Mouse (Mus musculus) spleen, adult 2 months (tissue): ENCODE results near the gene Tbk1.

Source experiments
- CTCF ChIP-seq: fragments of 200-500 bp; IDR thresholded peaks from 2 replicates; pipeline ENCODE4 v1.5.1; 2011; ENCODE audit warnings: mild to moderate bottlenecking, inconsistent platforms; ENCODE audit not compliant: insufficient read depth, insufficient read length, insufficient replicate concordance; ENCODE audit errors: extremely low read depth
- POLR2A ChIP-seq: fragments of 200-500 bp; IDR thresholded peaks from 2 replicates; pipeline ENCODE4 v1.6.1; 2011; ENCODE audit warnings: low read depth, low read length, inconsistent platforms

DNA sequence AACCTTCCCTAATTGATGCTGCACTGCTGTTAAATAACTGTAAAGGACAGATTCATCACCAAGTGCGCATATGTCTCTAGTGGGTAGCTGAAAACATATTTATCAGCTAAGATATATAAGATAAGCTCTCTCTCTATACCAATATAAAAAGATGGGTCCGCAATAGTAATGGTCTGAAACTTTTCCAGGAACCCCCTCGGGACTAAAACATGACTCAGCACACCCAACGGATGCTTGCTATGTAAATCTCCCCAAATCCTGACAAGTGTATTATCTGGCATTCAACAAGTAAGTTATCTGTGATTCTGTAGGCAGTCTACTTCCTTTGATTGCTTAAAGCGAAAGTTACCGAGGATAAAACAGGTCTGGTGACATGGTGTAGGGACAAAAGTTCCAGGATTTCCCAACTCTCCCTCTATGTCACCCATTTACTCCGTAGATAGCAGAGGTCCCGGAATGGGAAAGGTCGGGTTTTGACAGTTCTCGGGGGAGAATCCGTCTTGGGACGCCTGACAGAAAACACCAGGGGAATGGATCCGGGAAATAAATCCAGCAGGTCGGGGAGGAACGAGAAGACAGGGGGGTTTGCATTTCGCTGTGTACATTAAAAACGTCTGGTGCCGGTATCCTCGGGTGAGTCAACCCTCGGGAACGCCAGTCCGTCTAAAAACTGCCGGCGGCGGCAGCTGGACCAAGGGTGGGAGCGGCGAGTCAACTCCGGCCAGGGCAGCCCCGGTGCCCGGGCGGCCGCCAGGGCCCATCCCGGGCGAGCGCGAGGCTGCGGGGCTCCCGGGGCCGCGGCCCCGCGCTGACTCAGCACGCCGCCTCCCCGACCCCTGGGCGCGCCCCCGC, 570 bp downstream of the Tbk1 start:
- no peak for TF ChIP-seq CTCF
- TF ChIP-seq POLR2A: no peak
